Mouse (Mus musculus) macrophage (primary cell): Measurements from ENCODE around the gene Syt9. TPM values are rescaled to one million over a fixed set of nuclear protein-coding genes. Genes with fewer than 3 reads are reported as not detected.

ENCODE experiments used
- H3K27ac ChIP-seq: fragments of 350-480 bp; formaldehyde crosslinking; 2 replicates; pipeline ENCODE4 v1.9.0; 2021
- H3K36me3 ChIP-seq: fragments of 350-480 bp; formaldehyde crosslinking; 2 replicates; pipeline ENCODE4 v1.9.0; 2021; ENCODE audit errors: inconsistent target
- H3K4me3 ChIP-seq: fragments of 350-480 bp; formaldehyde crosslinking; 2 replicates; pipeline ENCODE4 v1.9.0; 2021; ENCODE audit errors: inconsistent target
- H3K79me2 ChIP-seq: fragments of 350-480 bp; formaldehyde crosslinking; 2 replicates; pipeline ENCODE4 v1.9.0; 2021; ENCODE audit errors: inconsistent target
- WGBS: methylation state at CpG from one replicate; pipeline ENCODE4 v1.1.7; 2026; ENCODE audit warnings: inconsistent platforms; ENCODE audit not compliant: missing documents; 5-methylcytosine and 5-hydroxymethylcytosine counted together
- polyA plus RNA-seq: library from polyadenylated mRNA; stranded (reverse); fragments of 250-400 nt; gene quantifications from 3 replicates; pipeline ENCODE4 v1.2.4, GENCODE M21; 2018; ENCODE audit warnings: inconsistent platforms

The Syt9 gene
- polyA plus RNA-seq, 1 experiment from 2014 or later = not detected

GRCm38 (mm10) chr7:107547872-107548271 lies 177.3 kb downstream of the Syt9 start:
- WGBS = 94% methylated on average over 3 of the region's 3 CpGs
- Histone ChIP-seq H3K36me3 (no peaks in the 10 kb centered on the region), H3K4me3 (no peak overlapping the region)

GRCm38 (mm10) chr7:107553461-107553860 lies 182.9 kb downstream of the Syt9 start:
- no peaks in the 10 kb centered on the region for H3K79me2 ChIP-seq
- H3K4me3 ChIP-seq = no peak overlapping the region
- H3K36me3 ChIP-seq = no peaks in the 10 kb centered on the region
- 15% methylated on average over 1 of the region's 1 CpGs for WGBS
- H3K27ac ChIP-seq = no peak overlapping the region

More at GRCm38 (mm10) chr7:107547872-107548271, 177.3 kb downstream of the Syt9 start:
- Histone ChIP-seq H3K79me2 (no peaks in the 10 kb centered on the region), H3K27ac (no peak overlapping the region)

- H3K36me3 ChIP-seq = no peaks in the 10 kb centered on the region
- no peak overlapping the region for H3K4me3 ChIP-seq
- no peak overlapping the region for H3K27ac ChIP-seq
- WGBS = 86% methylated on average over 3 of the region's 3 CpGs
- H3K79me2 ChIP-seq = no peaks in the 10 kb centered on the region
Measured at GRCm38 (mm10) chr7:107555906-107556305, 185.4 kb downstream of the Syt9 start.

- Histone ChIP-seq H3K4me3 (no peak overlapping the region), H3K27ac (no peak overlapping the region), H3K79me2 (no peaks in the 10 kb centered on the region), H3K36me3 (no peaks in the 10 kb centered on the region)
- WGBS = 100% methylated on average over 2 of the region's 2 CpGs
Measured at GRCm38 (mm10) chr7:107560675-107561074, 190.1 kb downstream of the Syt9 start.

- no peaks in the 10 kb centered on the region for H3K79me2 ChIP-seq
- no peaks in the 10 kb centered on the region for H3K36me3 ChIP-seq
- 5% methylated on average over 3 of the region's 3 CpGs for WGBS
- no peak overlapping the region for H3K4me3 ChIP-seq
- H3K27ac ChIP-seq = no peak overlapping the region
Measured at GRCm38 (mm10) chr7:107561584-107561983, 191.1 kb downstream of the Syt9 start.

- H3K4me3 ChIP-seq = no peak overlapping the region
- 61% methylated on average over 2 of the region's 2 CpGs for WGBS
- no peaks in the 10 kb centered on the region for H3K79me2 ChIP-seq
- H3K27ac ChIP-seq = no peak overlapping the region
- no peaks in the 10 kb centered on the region for H3K36me3 ChIP-seq
Measured at GRCm38 (mm10) chr7:107563727-107564126, 193.2 kb downstream of the Syt9 start.

GRCm38 (mm10) chr7:107567261-107567671 lies 196.7 kb downstream of the Syt9 start, which contains the start of gene Olfml1:
Gene Olfml1, plus strand, starts transcription at chr7:107567446.
- H3K27ac ChIP-seq = no peak within 1 kb of the TSS

GRCm38 (mm10) chr7:107567674-107568073 lies 197.1 kb downstream of the Syt9 start:
- 93% methylated on average over 5 of the region's 5 CpGs for WGBS
- Histone ChIP-seq H3K27ac (no peak overlapping the region), H3K79me2 (no peaks in the 10 kb centered on the region), H3K36me3 (no peaks in the 10 kb centered on the region), H3K4me3 (no peak overlapping the region)

More at GRCm38 (mm10) chr7:107567261-107567671, 196.7 kb downstream of the Syt9 start, which contains the start of gene Olfml1:
- WGBS = 86% methylated on average over 7 of the region's 7 CpGs
- Histone ChIP-seq H3K36me3 (no peaks in the 10 kb centered on the region), H3K4me3 (no peak within 1 kb of the TSS), H3K79me2 (no peaks in the 10 kb centered on the region)

- H3K27ac ChIP-seq = no peak overlapping the region
- H3K79me2 ChIP-seq = no peaks in the 10 kb centered on the region
- H3K36me3 ChIP-seq = no peaks in the 10 kb centered on the region
- no peak overlapping the region for H3K4me3 ChIP-seq
- WGBS = 38% methylated on average over 4 of the region's 4 CpGs
Measured at GRCm38 (mm10) chr7:107568971-107569370, 198.4 kb downstream of the Syt9 start.

- no peaks in the 10 kb centered on the region for H3K79me2 ChIP-seq
- no peak overlapping the region for H3K4me3 ChIP-seq
- WGBS = 90% methylated on average over 2 of the region's 2 CpGs
- no peak overlapping the region for H3K27ac ChIP-seq
- H3K36me3 ChIP-seq = no peaks in the 10 kb centered on the region
Measured at GRCm38 (mm10) chr7:107573856-107574255, 203.3 kb downstream of the Syt9 start.

GRCm38 (mm10) chr7:107574276-107574675 lies 203.7 kb downstream of the Syt9 start:
- no peak overlapping the region for H3K27ac ChIP-seq
- no peaks in the 10 kb centered on the region for H3K79me2 ChIP-seq
- no peak overlapping the region for H3K4me3 ChIP-seq
- H3K36me3 ChIP-seq = no peaks in the 10 kb centered on the region
- WGBS = 90% methylated on average over 3 of the region's 3 CpGs

- peaks cover 22% of the 10 kb centered on the region; the same call in 1 of the 2 replicates for H3K79me2 ChIP-seq
- H3K4me3 ChIP-seq = no peak overlapping the region
- 60% methylated on average over 2 of the region's 2 CpGs for WGBS
- no peaks in the 10 kb centered on the region for H3K36me3 ChIP-seq
- no peak overlapping the region for H3K27ac ChIP-seq
Measured at GRCm38 (mm10) chr7:107592641-107593040, 222.1 kb downstream of the Syt9 start.

GRCm38 (mm10) chr7:107593904-107594303 lies 223.4 kb downstream of the Syt9 start:
- peaks cover 33% of the 10 kb centered on the region; the same call in 1 of the 2 replicates for H3K79me2 ChIP-seq
- WGBS = 0% methylated on average over 7 of the region's 7 CpGs
- H3K4me3 ChIP-seq = peak overlapping the region; percentile 59
- no peaks in the 10 kb centered on the region for H3K36me3 ChIP-seq
- peak overlapping the region; percentile 91 for H3K27ac ChIP-seq

GRCm38 (mm10) chr7:107594325-107594856 lies 223.9 kb downstream of the Syt9 start:
- Histone ChIP-seq H3K4me3 (peak overlapping the region; percentile 59), H3K79me2 (peaks cover 38% of the 10 kb centered on the region; the same call in 1 of the 2 replicates), H3K36me3 (no peaks in the 10 kb centered on the region), H3K27ac (peak overlapping the region; percentile 91)
- WGBS = under 1% methylated on average over 16 of the region's 16 CpGs

GRCm38 (mm10) chr7:107594857-107595402 lies 224.4 kb downstream of the Syt9 start, which contains the start of gene Ppfibp2:
Gene Ppfibp2, plus strand, starts transcription at chr7:107595207.
- WGBS = 3% methylated on average over 24 of the region's 24 CpGs

More at GRCm38 (mm10) chr7:107594857-107595402, 224.4 kb downstream of the Syt9 start, which contains the start of gene Ppfibp2:
- peak within 1 kb of the TSS; percentile 91 for H3K27ac ChIP-seq
- peaks cover 44% of the 10 kb centered on the region; the same call in 1 of the 2 replicates for H3K79me2 ChIP-seq
- no peaks in the 10 kb centered on the region for H3K36me3 ChIP-seq
- peak within 1 kb of the TSS; percentile 59 for H3K4me3 ChIP-seq
